Mouse (Mus musculus): ENCODE measurements at regions not wholly inside any gene's neighbourhood (a gene's known extent, or its start where the extent isn't known, plus 50 kb on each side); places are given as distances from the start of the nearest gene placed in this dataset.

GRCm38 (mm10) chr17:14552081-14552480, 142.0 kb downstream of the Thbs2 start:
- no peak for TF ChIP-seq CTCF (IDR thresholded peaks at IDR 0.05; ENCODE audit: control insufficient read depth, insufficient read depth, insufficient replicate concordance, low read depth, low read length)
- no peak for TF ChIP-seq POLR2A (IDR thresholded peaks at IDR 0.05; ENCODE audit: control insufficient read depth, low read depth, low read length)
